Mouse (Mus musculus): ENCODE data around the gene Kdm2b.

Gene Kdm2b

GRCm38 (mm10) chr5:122972116-122972515 is 17.5 kb downstream of the Kdm2b start:
- no peak for DNase-seq

- DNase-seq, result no peak
Measured at GRCm38 (mm10) chr5:122971438-122971837, 18.2 kb downstream of the Kdm2b start.

- no peak for DNase-seq
Measured at GRCm38 (mm10) chr5:122970056-122970455, 19.6 kb downstream of the Kdm2b start.

GRCm38 (mm10) chr5:122968322-122968721 is 21.3 kb downstream of the Kdm2b start:
- DNase-seq, result peak; percentile 82 to 90

- DNase-seq, result peak in 1 of 2 experiments; percentile 25
Measured at GRCm38 (mm10) chr5:122965427-122965826, 24.2 kb downstream of the Kdm2b start.

GRCm38 (mm10) chr5:122964853-122965252 is 24.8 kb downstream of the Kdm2b start:
- peak; percentile 8 to 49 for DNase-seq

GRCm38 (mm10) chr5:122961905-122962304 is 27.7 kb downstream of the Kdm2b start:
- peak in 1 of 2 experiments; percentile 20 for DNase-seq

- DNase-seq, result no peak
Measured at GRCm38 (mm10) chr5:122959391-122959790, 30.2 kb downstream of the Kdm2b start.

- no peak for DNase-seq
Measured at GRCm38 (mm10) chr5:122956059-122956458, 33.6 kb downstream of the Kdm2b start.

GRCm38 (mm10) chr5:122951913-122952641 is 37.5 kb downstream of the Kdm2b start:
- DNase-seq, result peak; percentile 20 to 52

- DNase-seq, result peak; percentile 86 to 94
Measured at GRCm38 (mm10) chr5:122951056-122951912, 38.3 kb downstream of the Kdm2b start.

GRCm38 (mm10) chr5:122950329-122950953 is 39.2 kb downstream of the Kdm2b start:
- DNase-seq, result peak; percentile 38 to 64

GRCm38 (mm10) chr5:122949101-122949500 is 40.5 kb downstream of the Kdm2b start:
- no peak for DNase-seq

- peak; percentile 62 to 73 for DNase-seq
Measured at GRCm38 (mm10) chr5:122947534-122947933, 42.1 kb downstream of the Kdm2b start.

GRCm38 (mm10) chr5:122938676-122939075 is 50.9 kb downstream of the Kdm2b start:
- peak; percentile 81 to 82 for DNase-seq

- DNase-seq, result no peak
Measured at GRCm38 (mm10) chr5:122937958-122938540, 51.6 kb downstream of the Kdm2b start.

GRCm38 (mm10) chr5:122937031-122937430 is 52.6 kb downstream of the Kdm2b start:
- no peak for DNase-seq

GRCm38 (mm10) chr5:122935810-122936209 is 53.8 kb downstream of the Kdm2b start:
- DNase-seq, result no peak

GRCm38 (mm10) chr5:122930991-122931390 is 58.6 kb downstream of the Kdm2b start:
- peak; percentile 65 to 67 for DNase-seq

- no peak for DNase-seq
Measured at GRCm38 (mm10) chr5:122928293-122928692, 61.3 kb downstream of the Kdm2b start.

- no peak for DNase-seq
Measured at GRCm38 (mm10) chr5:122927703-122928102, 61.9 kb downstream of the Kdm2b start.

- DNase-seq, result no peak
Measured at GRCm38 (mm10) chr5:122927092-122927491, 62.5 kb downstream of the Kdm2b start.

- no peak for DNase-seq
Measured at GRCm38 (mm10) chr5:122926341-122926740, 63.3 kb downstream of the Kdm2b start.
